Mouse (Mus musculus): Measurements from ENCODE around the gene Dhx32. TPM values are rescaled to one million over a fixed set of nuclear protein-coding genes. Genes with fewer than 3 reads are reported as not detected.

Gene Dhx32
- polyA plus RNA-seq, 1 experiment: 27.8 TPM

DNA sequence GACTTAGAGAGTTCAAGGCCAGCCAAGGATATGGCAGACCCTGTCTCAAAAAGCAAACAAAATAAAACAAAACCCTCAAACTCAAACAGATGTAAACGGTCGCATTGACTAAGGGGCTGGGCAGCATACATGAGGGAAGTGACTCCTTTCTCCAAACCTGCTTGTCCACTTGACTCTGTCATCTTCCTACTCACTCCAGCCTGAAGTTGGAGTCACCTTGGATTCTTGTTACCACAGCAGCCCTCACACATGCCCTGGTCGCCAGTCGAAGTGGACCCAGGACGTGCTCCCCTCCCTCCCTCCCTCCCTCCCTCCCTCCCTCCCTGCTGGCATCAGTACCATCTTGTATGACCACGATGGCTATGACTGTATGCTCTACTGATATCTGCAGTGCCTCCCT, 943 bp downstream of the Dhx32 start:
- no peak overlapping the region for H3K4me3 ChIP-seq (ENCODE audit: low read depth, low read length)
- H3K9ac ChIP-seq (ENCODE audit: low read depth, poor library complexity, severe bottlenecking): no peak overlapping the region
- no peak overlapping the region for H3K27ac ChIP-seq (ENCODE audit: insufficient read depth, low read length)
- H3K4me1 ChIP-seq (ENCODE audit: control insufficient read depth, insufficient read depth, low read length): no peaks in the 10 kb centered on the region
- H3K36me3 ChIP-seq (ENCODE audit: control insufficient read depth, insufficient read depth, low read length, poor library complexity, severe bottlenecking): no peaks in the 10 kb centered on the region
- TF ChIP-seq POLR2A (IDR thresholded peaks at IDR 0.05; ENCODE audit: insufficient read depth, low read length) (no peak), CTCF (IDR thresholded peaks at IDR 0.05; ENCODE audit: low read depth, low read length) (no peak), EP300 (IDR thresholded peaks at IDR 0.05; ENCODE audit: insufficient read depth, low read depth, low read length) (no peak)
- H3K27me3 ChIP-seq (ENCODE audit: control insufficient read depth, insufficient read depth, low read length, poor library complexity, severe bottlenecking): no peaks in the 10 kb centered on the region
- no peaks in the 10 kb centered on the region for H3K9me3 ChIP-seq (replicated peaks; ENCODE audit: control insufficient read depth, insufficient read depth, low read length, poor library complexity, severe bottlenecking)

- no peak within 1 kb of the TSS for H3K27ac ChIP-seq (ENCODE audit: insufficient read depth, low read length)
- no peaks in the 10 kb centered on the region for H3K4me1 ChIP-seq (ENCODE audit: control insufficient read depth, insufficient read depth, low read length)
- H3K9me3 ChIP-seq (replicated peaks; ENCODE audit: control insufficient read depth, insufficient read depth, low read length, poor library complexity, severe bottlenecking): no peaks in the 10 kb centered on the region
- TF ChIP-seq EP300 (IDR thresholded peaks at IDR 0.05; ENCODE audit: insufficient read depth, low read depth, low read length): no peak
- TF ChIP-seq POLR2A (IDR thresholded peaks at IDR 0.05; ENCODE audit: insufficient read depth, low read length): no peak
- no peak for TF ChIP-seq CTCF (IDR thresholded peaks at IDR 0.05; ENCODE audit: low read depth, low read length)
- H3K36me3 ChIP-seq (ENCODE audit: control insufficient read depth, insufficient read depth, low read length, poor library complexity, severe bottlenecking): no peaks in the 10 kb centered on the region
- H3K4me3 ChIP-seq (ENCODE audit: low read depth, low read length): peak within 1 kb of the TSS; percentile 90
- H3K27me3 ChIP-seq (ENCODE audit: control insufficient read depth, insufficient read depth, low read length, poor library complexity, severe bottlenecking): no peaks in the 10 kb centered on the region
- H3K9ac ChIP-seq (ENCODE audit: low read depth, poor library complexity, severe bottlenecking): peak within 1 kb of the TSS; percentile 85
These were observed 5.9 kb downstream of the Dhx32 start, which contains the start of gene Fank1 for GRCm38 (mm10) chr7:133776626-133776996. Fank1 (plus strand) TSS chr7:133776861.

GRCm38 (mm10) chr7:133775796-133776625, 6.5 kb downstream of the Dhx32 start:
- H3K36me3 ChIP-seq (ENCODE audit: control insufficient read depth, insufficient read depth, low read length, poor library complexity, severe bottlenecking): no peaks in the 10 kb centered on the region
- no peaks in the 10 kb centered on the region for H3K9me3 ChIP-seq (replicated peaks; ENCODE audit: control insufficient read depth, insufficient read depth, low read length, poor library complexity, severe bottlenecking)
- H3K4me1 ChIP-seq (ENCODE audit: control insufficient read depth, insufficient read depth, low read length): no peaks in the 10 kb centered on the region
- H3K27me3 ChIP-seq (ENCODE audit: control insufficient read depth, insufficient read depth, low read length, poor library complexity, severe bottlenecking): no peaks in the 10 kb centered on the region
- TF ChIP-seq EP300 (IDR thresholded peaks at IDR 0.05; ENCODE audit: insufficient read depth, low read depth, low read length): no peak
- no peak for TF ChIP-seq CTCF (IDR thresholded peaks at IDR 0.05; ENCODE audit: low read depth, low read length)
- TF ChIP-seq POLR2A (IDR thresholded peaks at IDR 0.05; ENCODE audit: insufficient read depth, low read length): no peak
- peak overlapping the region; percentile 85 for H3K9ac ChIP-seq (ENCODE audit: low read depth, poor library complexity, severe bottlenecking)
- H3K27ac ChIP-seq (ENCODE audit: insufficient read depth, low read length): no peak overlapping the region
- peak overlapping the region; percentile 81 for H3K4me3 ChIP-seq (ENCODE audit: low read depth, low read length)

DNA sequence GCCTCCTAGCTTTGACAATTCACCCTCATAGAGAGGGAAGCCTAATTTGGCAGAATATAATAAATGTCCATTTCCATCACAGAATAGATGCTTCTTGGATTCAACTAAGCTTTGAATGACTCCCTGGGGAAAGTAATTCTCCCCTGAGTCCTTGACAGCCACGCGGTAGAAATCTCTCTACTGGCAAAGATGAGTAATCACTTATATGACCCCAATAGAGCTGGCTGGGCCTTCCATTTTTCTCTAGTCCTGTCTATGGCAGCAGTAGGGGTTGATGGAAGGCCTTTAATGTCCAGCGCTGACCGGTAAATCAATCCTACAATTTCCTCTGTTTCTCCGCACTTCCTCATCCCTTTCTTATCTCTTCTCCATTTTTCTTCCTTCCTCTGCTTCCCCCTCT, 7.3 kb downstream of the Dhx32 start:
- TF ChIP-seq CTCF (IDR thresholded peaks at IDR 0.05; ENCODE audit: low read depth, low read length): no peak
- Histone ChIP-seq H3K36me3 (ENCODE audit: control insufficient read depth, insufficient read depth, low read length, poor library complexity, severe bottlenecking) (no peaks in the 10 kb centered on the region), H3K27me3 (ENCODE audit: control insufficient read depth, insufficient read depth, low read length, poor library complexity, severe bottlenecking) (no peaks in the 10 kb centered on the region), H3K27ac (ENCODE audit: insufficient read depth, low read length) (no peak overlapping the region), H3K4me1 (ENCODE audit: control insufficient read depth, insufficient read depth, low read length) (no peaks in the 10 kb centered on the region), H3K9ac (ENCODE audit: low read depth, poor library complexity, severe bottlenecking) (no peak overlapping the region), H3K4me3 (ENCODE audit: low read depth, low read length) (no peak overlapping the region), H3K9me3 (replicated peaks; ENCODE audit: control insufficient read depth, insufficient read depth, low read length, poor library complexity, severe bottlenecking) (no peaks in the 10 kb centered on the region)

- H3K9ac ChIP-seq (ENCODE audit: low read depth, poor library complexity, severe bottlenecking): no peak overlapping the region
- no peak overlapping the region for H3K4me3 ChIP-seq (ENCODE audit: low read depth, low read length)
- H3K27me3 ChIP-seq (ENCODE audit: control insufficient read depth, insufficient read depth, low read length, poor library complexity, severe bottlenecking): no peaks in the 10 kb centered on the region
- H3K9me3 ChIP-seq (replicated peaks; ENCODE audit: control insufficient read depth, insufficient read depth, low read length, poor library complexity, severe bottlenecking): no peaks in the 10 kb centered on the region
- no peak for TF ChIP-seq CTCF (IDR thresholded peaks at IDR 0.05; ENCODE audit: low read depth, low read length)
- H3K4me1 ChIP-seq (ENCODE audit: control insufficient read depth, insufficient read depth, low read length): no peaks in the 10 kb centered on the region
- no peaks in the 10 kb centered on the region for H3K36me3 ChIP-seq (ENCODE audit: control insufficient read depth, insufficient read depth, low read length, poor library complexity, severe bottlenecking)
- H3K27ac ChIP-seq (ENCODE audit: insufficient read depth, low read length): no peak overlapping the region
These were observed 14.0 kb downstream of the Dhx32 start for GRCm38 (mm10) chr7:133768517-133768916.

GRCm38 (mm10) chr7:133768027-133768426, 14.5 kb downstream of the Dhx32 start:
- Histone ChIP-seq H3K9me3 (replicated peaks; ENCODE audit: control insufficient read depth, insufficient read depth, low read length, poor library complexity, severe bottlenecking) (no peaks in the 10 kb centered on the region), H3K4me1 (ENCODE audit: control insufficient read depth, insufficient read depth, low read length) (no peaks in the 10 kb centered on the region), H3K9ac (ENCODE audit: low read depth, poor library complexity, severe bottlenecking) (no peak overlapping the region), H3K4me3 (ENCODE audit: low read depth, low read length) (no peak overlapping the region), H3K27ac (ENCODE audit: insufficient read depth, low read length) (no peak overlapping the region), H3K36me3 (ENCODE audit: control insufficient read depth, insufficient read depth, low read length, poor library complexity, severe bottlenecking) (no peaks in the 10 kb centered on the region), H3K27me3 (ENCODE audit: control insufficient read depth, insufficient read depth, low read length, poor library complexity, severe bottlenecking) (no peaks in the 10 kb centered on the region)
- TF ChIP-seq CTCF (IDR thresholded peaks at IDR 0.05; ENCODE audit: low read depth, low read length) (no peak), EP300 (IDR thresholded peaks at IDR 0.05; ENCODE audit: insufficient read depth, low read depth, low read length) (no peak), POLR2A (IDR thresholded peaks at IDR 0.05; ENCODE audit: insufficient read depth, low read length) (no peak)
